9 mouse cellular contexts compared by ENCODE assay signal in the genomic region with DNA sequence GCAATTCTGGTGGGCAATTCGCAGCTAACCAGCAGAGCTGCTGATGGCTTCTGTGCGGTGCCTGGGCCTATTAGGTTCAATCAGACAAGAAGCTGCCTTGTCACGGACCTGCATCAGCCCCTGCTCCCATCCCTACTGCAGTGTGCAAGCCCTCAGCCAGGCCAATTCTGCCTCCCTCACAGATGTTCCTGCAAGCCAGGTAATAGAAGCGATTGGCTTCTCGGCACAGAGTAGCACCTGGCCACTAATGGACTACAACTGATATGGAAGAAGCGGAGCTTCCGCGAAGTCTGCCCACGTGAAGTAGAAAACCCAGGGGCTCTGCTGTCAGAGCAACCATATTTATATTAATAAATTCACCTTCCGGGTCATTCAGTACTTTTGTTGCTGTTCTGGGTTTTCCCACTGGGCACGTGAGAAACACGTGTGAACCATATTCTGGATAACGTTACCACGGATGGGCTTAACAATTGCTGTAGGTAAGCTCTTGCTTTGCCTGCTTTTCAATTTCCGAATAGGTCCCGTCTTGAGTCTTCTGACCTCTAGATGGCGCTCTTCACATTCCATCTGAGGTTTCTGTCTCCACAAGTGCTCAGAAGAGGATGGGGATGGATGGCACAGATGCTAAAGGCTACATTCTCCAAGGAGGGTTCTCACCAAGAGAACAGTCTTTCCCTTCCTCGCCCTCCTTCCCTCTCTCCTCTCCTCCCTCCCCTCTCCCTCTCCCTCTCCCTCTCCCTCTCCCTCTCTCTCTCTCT. TPM values are rescaled to one million over a fixed set of nuclear protein-coding genes. Genes with fewer than 3 reads are reported as not detected.
A peak's percentile ranks its signal among the peaks of the same experiment; 100 is the strongest.
DNase-seq lines count a peak whose midpoint lies in the region; ATAC-seq and TF ChIP-seq lines count a peak whose summit lies in the region.
"Had no signal": no experiment of that assay in that cellular context is flagged by ENCODE, and none has a peak within 500 bp of the region (broad histone marks: within the 10 kb centered on the region; RNA-seq: fewer than 3 reads in every experiment).

No protein-coding gene starts in this region.

- no peak overlapping the region for H3K4me2 ChIP-seq in hindbrain, embryonic 11.5 days (replicated peaks; ENCODE audit: low read depth, low read length)

- ATAC-seq in erythroid progenitor cell, adult 5-6 weeks (replicated peaks; ENCODE audit: low FRiP score, poor library complexity, severe bottlenecking), result peak; percentile 49; the same call in 1 of the 2 replicates
- peak; percentile 47 for ATAC-seq in hindbrain, embryonic 11.5 days (ENCODE audit: low FRiP score)

- no peaks in the 10 kb centered on the region for H3K36me3 ChIP-seq in hindbrain, embryonic 11.5 days (ENCODE audit: control insufficient read depth, insufficient read depth, low read length)
- H3K36me3 ChIP-seq in small intestine, adult 2 months (ENCODE audit: control insufficient read depth, insufficient read depth, low read length), result no peaks in the 10 kb centered on the region

- peak; percentile 40; the same call in 1 of the 2 replicates for TF ChIP-seq CTCF in small intestine, adult 2 months (IDR thresholded peaks at IDR 0.05; ENCODE audit: extremely low read depth, insufficient read length, insufficient replicate concordance, low read depth, low read length)

- H3K27me3 ChIP-seq in hindbrain, embryonic 11.5 days (ENCODE audit: control insufficient read depth, insufficient read depth, low read length), result no peaks in the 10 kb centered on the region
- H3K27me3 ChIP-seq in small intestine, adult 2 months (ENCODE audit: control insufficient read depth, insufficient read depth, low read length), result no peaks in the 10 kb centered on the region; the same call in none of the 2 replicates

- TF ChIP-seq POLR2A in small intestine, adult 2 months (IDR thresholded peaks at IDR 0.05; ENCODE audit: low read depth, low read length), result no peak

- no peaks in the 10 kb centered on the region for H3K4me1 ChIP-seq in hindbrain, embryonic 11.5 days (replicated peaks; ENCODE audit: control insufficient read depth, insufficient read depth, low read length)
- H3K4me1 ChIP-seq in small intestine, adult 2 months (ENCODE audit: control insufficient read depth, insufficient read depth, insufficient read length, low read length), result peaks cover 5% of the 10 kb centered on the region; the same call in 1 of the 2 replicates

- peak; percentile 63 to 78 for DNase-seq in heart, adult 18-20 months
- DNase-seq in heart, postnatal 25 days (ENCODE audit: low spot score), result no peak
- DNase-seq in brain, adult 2 months (ENCODE audit: low read depth, low spot score), result peak; percentile 94
- DNase-seq in hindbrain, embryonic 11.5 days (ENCODE audit: low spot score), result peak; percentile 84
- peak; percentile 50 for DNase-seq in layer of hippocampus, adult 9-10 months (ENCODE audit: low spot score)
- peak; percentile 89 for DNase-seq in mesoderm, embryonic 11.5 days (ENCODE audit: low read depth, low spot score)

- no peak overlapping the region for H3K27ac ChIP-seq in hindbrain, embryonic 11.5 days (ENCODE audit: low read depth, low read length)
- no peak overlapping the region for H3K27ac ChIP-seq in small intestine, adult 2 months (ENCODE audit: insufficient read depth, low read depth, low read length)
- H3K27ac ChIP-seq: macrophage had no signal

- no peak overlapping the region for H3K9ac ChIP-seq in hindbrain, embryonic 11.5 days (ENCODE audit: low read depth, low read length)

- 39% methylated on average over 18 of the region's 18 CpGs for WGBS in hindbrain, embryonic 11.5 days
- 25% methylated on average over 18 of the region's 18 CpGs for WGBS in small intestine, adult 2 months

- intact Hi-C loops in heart, postnatal 25 days (cut with DNase I), result loop anchor here (1.0 to 5.0 kb wide), 3 partner anchors 42 to 401 kb away; no protein-coding TSS in a partner anchor

- H3K4me3 ChIP-seq in hindbrain, embryonic 11.5 days (ENCODE audit: low read depth, low read length), result no peak overlapping the region
- H3K4me3 ChIP-seq in small intestine, adult 2 months (ENCODE audit: low read depth, low read length), result no peak overlapping the region

- H3K9me3 ChIP-seq in hindbrain, embryonic 11.5 days (ENCODE audit: control insufficient read depth, low read length), result no peaks in the 10 kb centered on the region

RNA-seq across cellular contexts. Expression of a gene that starts 19.3 kb away (rescaled TPM):
- total RNA-seq in heart, adult 18-20 months (2021), result 1 to 10 TPM in 1 of 2 experiments, under 1 TPM in 1; 0.69 to 1.0 TPM
- 1 to 10 TPM; 1.5 to 1.6 TPM for total RNA-seq in heart, postnatal 25 days (2021)
- total RNA-seq in erythroid progenitor cell, adult 5-6 weeks (2015; ENCODE audit: low replicate concordance), result 1.4 and 2.9 TPM in 2 replicates
- 5.8 and 7.0 TPM in 2 replicates for total RNA-seq in erythroid progenitor cell, adult 5-6 weeks (2017; ENCODE audit: low replicate concordance)
- polyA plus RNA-seq in hindbrain, embryonic 11.5 days (2014; fragmentation: Nextera tagmentation; extraction: Ambion mirVana), result 0.83 and 1.2 TPM in 2 replicates
- 1.8 and 7.0 TPM in 2 replicates for polyA plus RNA-seq in small intestine, adult 2 months (2012; rRNA removed)
